Mouse (Mus musculus): ENCODE data around the gene Snrpb. TPM values are rescaled to one million over a fixed set of nuclear protein-coding genes. Genes with fewer than 3 reads are reported as not detected.

Snrpb gene
- polyA plus RNA-seq, 1 experiment, result 492 TPM

- no peak for TF ChIP-seq POLR2A (IDR thresholded peaks at IDR 0.05; ENCODE audit: control insufficient read depth, extremely low read depth, insufficient read depth, low read length, poor library complexity)
- no peak for TF ChIP-seq CTCF (IDR thresholded peaks at IDR 0.05; ENCODE audit: borderline replicate concordance, control insufficient read depth, extremely low read depth, insufficient read depth, low read length, poor library complexity)
- H3K4me1 ChIP-seq (replicated peaks; ENCODE audit: control insufficient read depth, insufficient read depth, low read length), result no peaks in the 10 kb centered on the region
- DNase-seq, result no peak
- H3K4me3 ChIP-seq (ENCODE audit: control insufficient read depth, insufficient read depth, low read length), result no peak overlapping the region
- H3K27ac ChIP-seq (ENCODE audit: control insufficient read depth, insufficient read depth, low read length), result no peak overlapping the region
- no peaks in the 10 kb centered on the region for H3K27me3 ChIP-seq (ENCODE audit: control insufficient read depth, insufficient read depth, low read length)
- H3K36me3 ChIP-seq (ENCODE audit: control insufficient read depth, insufficient read depth, low read length), result no peaks in the 10 kb centered on the region
- WGBS, result 88% methylated on average over 5 of the region's 5 CpGs
Measured at GRCm38 (mm10) chr2:130146089-130146668, 33.0 kb downstream of the Snrpb start.

GRCm38 (mm10) chr2:130144703-130145324 is 34.4 kb downstream of the Snrpb start:
- no peak for TF ChIP-seq CTCF (IDR thresholded peaks at IDR 0.05; ENCODE audit: borderline replicate concordance, control insufficient read depth, extremely low read depth, insufficient read depth, low read length, poor library complexity)
- TF ChIP-seq POLR2A (IDR thresholded peaks at IDR 0.05; ENCODE audit: control insufficient read depth, extremely low read depth, insufficient read depth, low read length, poor library complexity), result no peak
- Histone ChIP-seq H3K27me3 (ENCODE audit: control insufficient read depth, insufficient read depth, low read length) (no peaks in the 10 kb centered on the region), H3K27ac (ENCODE audit: control insufficient read depth, insufficient read depth, low read length) (no peak overlapping the region), H3K4me1 (replicated peaks; ENCODE audit: control insufficient read depth, insufficient read depth, low read length) (no peaks in the 10 kb centered on the region), H3K36me3 (ENCODE audit: control insufficient read depth, insufficient read depth, low read length) (no peaks in the 10 kb centered on the region), H3K4me3 (ENCODE audit: control insufficient read depth, insufficient read depth, low read length) (no peak overlapping the region)
- no peak for DNase-seq
- WGBS, result 95% methylated on average over 23 of the region's 23 CpGs

- H3K27me3 ChIP-seq (ENCODE audit: control insufficient read depth, insufficient read depth, low read length), result no peaks in the 10 kb centered on the region
- TF ChIP-seq CTCF (IDR thresholded peaks at IDR 0.05; ENCODE audit: borderline replicate concordance, control insufficient read depth, extremely low read depth, insufficient read depth, low read length, poor library complexity) (no peak), POLR2A (IDR thresholded peaks at IDR 0.05; ENCODE audit: control insufficient read depth, extremely low read depth, insufficient read depth, low read length, poor library complexity) (no peak)
- no peaks in the 10 kb centered on the region for H3K36me3 ChIP-seq (ENCODE audit: control insufficient read depth, insufficient read depth, low read length)
- WGBS, result 95% methylated on average over 8 of the region's 8 CpGs
- H3K27ac ChIP-seq (ENCODE audit: control insufficient read depth, insufficient read depth, low read length), result no peak overlapping the region
- no peak overlapping the region for H3K4me3 ChIP-seq (ENCODE audit: control insufficient read depth, insufficient read depth, low read length)
- H3K4me1 ChIP-seq (replicated peaks; ENCODE audit: control insufficient read depth, insufficient read depth, low read length), result no peaks in the 10 kb centered on the region
- no peak for DNase-seq
Measured at GRCm38 (mm10) chr2:130143011-130143410, 36.2 kb downstream of the Snrpb start.

DNA sequence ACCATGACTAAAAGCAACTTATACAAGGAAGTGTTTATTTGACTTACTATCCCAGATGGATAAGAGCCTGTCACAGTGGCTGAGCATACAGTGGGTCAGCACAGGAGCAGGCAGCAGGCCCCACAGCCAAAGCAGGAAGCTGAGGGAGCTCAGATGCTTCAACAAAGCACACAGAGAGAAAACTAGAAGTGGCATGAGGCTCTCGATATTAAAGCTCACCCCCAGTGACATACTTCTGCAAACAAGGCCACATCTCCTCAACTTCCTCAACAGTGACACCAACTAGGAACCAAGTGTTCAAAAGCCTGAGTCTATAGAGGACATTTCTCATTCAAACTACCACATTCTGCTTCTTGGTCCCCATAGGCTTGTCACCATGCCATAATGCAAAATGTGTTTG is 49.5 kb downstream of the Snrpb start:
- no peaks in the 10 kb centered on the region for H3K27me3 ChIP-seq (ENCODE audit: control insufficient read depth, insufficient read depth, low read length)
- DNase-seq, result no peak
- TF ChIP-seq POLR2A (IDR thresholded peaks at IDR 0.05; ENCODE audit: control insufficient read depth, extremely low read depth, insufficient read depth, low read length, poor library complexity), result no peak
- TF ChIP-seq CTCF (IDR thresholded peaks at IDR 0.05; ENCODE audit: borderline replicate concordance, control insufficient read depth, extremely low read depth, insufficient read depth, low read length, poor library complexity), result no peak
- no peaks in the 10 kb centered on the region for H3K36me3 ChIP-seq (ENCODE audit: control insufficient read depth, insufficient read depth, low read length)
- H3K4me1 ChIP-seq (replicated peaks; ENCODE audit: control insufficient read depth, insufficient read depth, low read length), result no peaks in the 10 kb centered on the region
- no peak overlapping the region for H3K27ac ChIP-seq (ENCODE audit: control insufficient read depth, insufficient read depth, low read length)
- no peak overlapping the region for H3K4me3 ChIP-seq (ENCODE audit: control insufficient read depth, insufficient read depth, low read length)
- WGBS, result 4% methylated on average over 1 of the region's 1 CpGs

- WGBS, result 93% methylated on average over 1 of the region's 1 CpGs
- TF ChIP-seq CTCF (IDR thresholded peaks at IDR 0.05; ENCODE audit: borderline replicate concordance, control insufficient read depth, extremely low read depth, insufficient read depth, low read length, poor library complexity), result no peak
- no peak for TF ChIP-seq POLR2A (IDR thresholded peaks at IDR 0.05; ENCODE audit: control insufficient read depth, extremely low read depth, insufficient read depth, low read length, poor library complexity)
- H3K27ac ChIP-seq (ENCODE audit: control insufficient read depth, insufficient read depth, low read length), result no peak overlapping the region
- H3K4me1 ChIP-seq (replicated peaks; ENCODE audit: control insufficient read depth, insufficient read depth, low read length), result no peaks in the 10 kb centered on the region
- no peak for DNase-seq
- H3K4me3 ChIP-seq (ENCODE audit: control insufficient read depth, insufficient read depth, low read length), result no peak overlapping the region
- H3K36me3 ChIP-seq (ENCODE audit: control insufficient read depth, insufficient read depth, low read length), result no peaks in the 10 kb centered on the region
- no peaks in the 10 kb centered on the region for H3K27me3 ChIP-seq (ENCODE audit: control insufficient read depth, insufficient read depth, low read length)
Measured at GRCm38 (mm10) chr2:130126073-130126472, 53.1 kb downstream of the Snrpb start.

DNA sequence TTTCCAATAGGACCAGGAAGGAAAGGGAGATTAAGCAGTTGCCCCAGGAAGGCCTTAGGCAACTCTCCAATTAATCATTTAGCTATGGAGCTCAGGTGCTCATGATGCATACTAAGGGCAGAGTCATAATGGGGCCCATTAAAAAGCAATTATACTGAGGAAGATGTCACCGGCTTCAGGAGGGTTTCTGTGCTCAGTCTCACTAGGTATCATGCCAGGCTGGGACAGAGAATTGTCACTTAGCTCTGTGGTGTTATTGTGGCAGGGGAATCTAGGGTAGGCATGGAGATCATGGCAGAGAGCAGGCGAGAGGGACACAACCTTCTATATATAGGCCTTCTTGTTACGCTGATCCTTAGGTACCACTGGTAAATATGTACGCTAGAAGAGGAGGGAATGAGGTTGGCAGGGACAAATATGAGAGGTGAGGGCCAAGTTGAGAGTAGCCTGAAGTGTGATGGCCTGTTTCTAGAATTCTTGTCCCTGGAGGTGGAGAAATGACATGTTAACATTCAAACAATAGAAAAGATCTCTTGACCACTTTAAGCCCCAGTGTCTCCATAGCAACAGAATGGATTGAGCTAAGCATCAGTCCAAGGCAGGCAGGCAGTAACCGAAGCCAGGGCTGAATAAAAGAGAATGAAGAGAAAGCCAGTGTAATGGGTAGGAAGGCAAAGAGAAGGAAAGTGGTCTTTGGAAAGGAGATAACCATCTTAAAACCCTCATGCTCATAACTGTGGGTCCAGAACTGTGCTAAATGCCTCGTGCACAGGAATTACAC is 53.7 kb downstream of the Snrpb start:
- H3K27me3 ChIP-seq (ENCODE audit: control insufficient read depth, insufficient read depth, low read length), result no peaks in the 10 kb centered on the region
- H3K36me3 ChIP-seq (ENCODE audit: control insufficient read depth, insufficient read depth, low read length), result no peaks in the 10 kb centered on the region
- TF ChIP-seq POLR2A (IDR thresholded peaks at IDR 0.05; ENCODE audit: control insufficient read depth, extremely low read depth, insufficient read depth, low read length, poor library complexity) (no peak), CTCF (IDR thresholded peaks at IDR 0.05; ENCODE audit: borderline replicate concordance, control insufficient read depth, extremely low read depth, insufficient read depth, low read length, poor library complexity) (no peak)
- no peak overlapping the region for H3K27ac ChIP-seq (ENCODE audit: control insufficient read depth, insufficient read depth, low read length)
- DNase-seq, result no peak
- H3K4me3 ChIP-seq (ENCODE audit: control insufficient read depth, insufficient read depth, low read length), result no peak overlapping the region
- H3K4me1 ChIP-seq (replicated peaks; ENCODE audit: control insufficient read depth, insufficient read depth, low read length), result no peaks in the 10 kb centered on the region
- 88% methylated on average over 6 of the region's 6 CpGs for WGBS

Other genes with a start within 250 kb of the Snrpb start
- gene Tgm3, start 167.1 kb downstream of the Snrpb start, polyA plus RNA-seq (2012; rRNA removed), result 0.78 and 0.81 TPM in 2 replicates
- gene Tgm6, start 67.0 kb downstream of the Snrpb start, polyA plus RNA-seq (2012; rRNA removed), result 0.04 and 0.09 TPM in 2 replicates
- gene Tmc2, start 15.8 kb upstream of the Snrpb start, polyA plus RNA-seq (2012; rRNA removed), result not detected in 2 replicates
- gene Nop56, start 95.0 kb upstream of the Snrpb start, polyA plus RNA-seq (2012; rRNA removed), result 214 and 223 TPM in 2 replicates
- 205 and 237 TPM in 2 replicates for gene Idh3b, start 105.1 kb upstream of the Snrpb start, polyA plus RNA-seq (2012; rRNA removed)
- 0.69 and 0.78 TPM in 2 replicates for gene Ebf4, start 115.8 kb upstream of the Snrpb start, polyA plus RNA-seq (2012; rRNA removed)
- 7.2 and 9.6 TPM in 2 replicates for gene Cpxm1, start 218.2 kb upstream of the Snrpb start, polyA plus RNA-seq (2012; rRNA removed)
- gene Gm28372, start 225.8 kb upstream of the Snrpb start, polyA plus RNA-seq (2012; rRNA removed), result not detected in 2 replicates
- 0.26 TPM in 1 of 2 replicates, not detected in the other for gene 1700020A23Rik, start 225.9 kb upstream of the Snrpb start, polyA plus RNA-seq (2012; rRNA removed)
- gene Tmem239, start 227.1 kb upstream of the Snrpb start, polyA plus RNA-seq (2012; rRNA removed), result not detected in 2 replicates
- gene Vps16, start 244.9 kb upstream of the Snrpb start, polyA plus RNA-seq (2012; rRNA removed), result 189 and 213 TPM in 2 replicates
- gene Pced1a, start 245.3 kb upstream of the Snrpb start, polyA plus RNA-seq (2012; rRNA removed), result 42.8 and 44.7 TPM in 2 replicates